Mouse (Mus musculus) ES-E14 (cell line): Measurements from ENCODE around the gene Lexm. TPM values are rescaled to one million over a fixed set of nuclear protein-coding genes. Genes with fewer than 3 reads are reported as not detected.

Experiments used
- DNase-seq: peaks from one replicate; pipeline ENCODE4 v3.0.0-alpha.2; 2013; ENCODE audit warnings: low read depth, low spot score
- H3K27ac ChIP-seq: 2 replicates; pipeline ENCODE4 v1.5.1; 2012; ENCODE audit warnings: low read depth, mild to moderate bottlenecking, low read length, moderate library complexity, mixed read lengths; ENCODE audit not compliant: poor library complexity, insufficient read depth, severe bottlenecking
- H3K36me3 ChIP-seq: 2 replicates; pipeline ENCODE4 v1.6.1; 2012; ENCODE audit warnings: mild to moderate bottlenecking, low read length, moderate library complexity, mixed read lengths; ENCODE audit not compliant: control insufficient read depth, poor library complexity, insufficient read depth, severe bottlenecking
- H3K4me1 ChIP-seq, 2 experiments: fragments of 150-350 bp in 1 of 2; sonication (generic) in 1 of 2; 2 replicates each; pipeline ENCODE4 v1.6.1; 2012; ENCODE audit warnings: low read length in 2 of 2, mild to moderate bottlenecking in 1 of 2, mixed read lengths in 1 of 2; ENCODE audit not compliant: control insufficient read depth in 2 of 2, insufficient read depth in 2 of 2, poor library complexity in 1 of 2
- H3K4me3 ChIP-seq, 2 experiments: fragments of 150-350 bp in 1 of 2; sonication (generic) in 1 of 2; 2 replicates each; pipeline ENCODE4 v1.5.1; 2012; ENCODE audit warnings: low read length in 2 of 2, low read depth in 1 of 2, mild to moderate bottlenecking in 1 of 2, mixed read lengths in 1 of 2; ENCODE audit not compliant: insufficient read depth in 1 of 2, poor library complexity in 1 of 2, severe bottlenecking in 1 of 2
- H3K9ac ChIP-seq: 2 replicates; pipeline ENCODE4 v1.6.1; 2012; ENCODE audit warnings: low read depth, mild to moderate bottlenecking, low read length, mixed read lengths; ENCODE audit not compliant: poor library complexity, insufficient read depth, severe bottlenecking
- H3K9me3 ChIP-seq: fragments of 150-350 bp; sonication (generic); 2 replicates; pipeline ENCODE4 v1.6.1; 2012; ENCODE audit warnings: low read depth, mild to moderate bottlenecking, low read length; ENCODE audit not compliant: control insufficient read depth, insufficient read depth
- CHD2 ChIP-seq: IDR thresholded peaks from 2 replicates; pipeline ENCODE4 v1.6.1; 2014; ENCODE audit warnings: mild to moderate bottlenecking, low read depth, low read length, inconsistent platforms
- HCFC1 ChIP-seq: IDR thresholded peaks from 2 replicates; pipeline ENCODE4 v1.6.1; 2012; ENCODE audit warnings: low read length, inconsistent platforms, borderline replicate concordance; ENCODE audit not compliant: insufficient read depth
- MAFK ChIP-seq: IDR thresholded peaks from 2 replicates; pipeline ENCODE4 v1.6.1; 2014; ENCODE audit warnings: mild to moderate bottlenecking, low read depth, low read length, inconsistent platforms; ENCODE audit not compliant: insufficient read depth
- ZC3H11A ChIP-seq: IDR thresholded peaks from 2 replicates; pipeline ENCODE4 v1.6.1; 2012; ENCODE audit warnings: low read depth, mild to moderate bottlenecking, inconsistent platforms, low read length, borderline replicate concordance
- ZNF384 ChIP-seq: IDR thresholded peaks from 2 replicates; pipeline ENCODE4 v1.6.1; 2012; ENCODE audit warnings: low read depth, low read length, inconsistent platforms
- in situ Hi-C, 2 experiments: fragments of 600-800 bp; cut with MboI; formaldehyde crosslinking; loops; one replicate each; pipeline ENCODE4 v1.15.1; 2025; ENCODE audit warnings: low sequenced_read_pairs in 2 of 2, inconsistent platforms in 1 of 2; ENCODE audit not compliant: unreplicated experiment in 2 of 2
- total RNA-seq: library from RNA; depleted of rRNA; stranded (reverse); fragments of 300-350 nt; gene quantifications from 2 replicates; pipeline ENCODE4 v1.2.3, GENCODE M21; 2012; rRNA removed

Lexm gene
- total RNA-seq, 1 experiment = 2.1 TPM

DNA sequence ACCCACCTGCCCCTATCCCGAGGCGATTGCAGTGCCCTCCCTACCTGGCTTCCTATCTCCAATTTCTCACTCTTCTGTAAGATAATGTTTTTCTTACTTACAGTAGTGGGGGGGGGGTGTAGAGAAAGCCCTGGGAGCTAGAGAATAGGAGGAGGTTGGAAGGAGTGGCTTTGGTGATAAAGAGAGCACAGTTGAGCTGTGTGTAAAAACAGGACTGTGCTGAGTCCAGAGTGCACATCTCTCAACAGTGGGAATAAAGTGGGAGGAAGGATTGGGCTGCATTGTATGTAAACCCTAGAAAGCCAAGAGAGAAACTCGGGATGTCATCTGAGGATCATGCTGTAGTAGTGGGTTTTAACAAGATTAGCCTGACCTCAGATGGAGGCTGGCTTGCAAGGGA lies 68.9 kb downstream of the Lexm start:
- in situ Hi-C loops = no loop called here
- H3K4me1 ChIP-seq = no peaks in the 10 kb centered on the region
- no peak overlapping the region for H3K27ac ChIP-seq
- no peaks in the 10 kb centered on the region for H3K36me3 ChIP-seq
- H3K4me3 ChIP-seq = no peak overlapping the region
- H3K9ac ChIP-seq = no peak overlapping the region
- TF ChIP-seq HCFC1 (no peak), ZNF384 (no peak), CHD2 (no peak), ZC3H11A (no peak), MAFK (no peak)
- H3K9me3 ChIP-seq = no peaks in the 10 kb centered on the region
- DNase-seq = no peak

DNA sequence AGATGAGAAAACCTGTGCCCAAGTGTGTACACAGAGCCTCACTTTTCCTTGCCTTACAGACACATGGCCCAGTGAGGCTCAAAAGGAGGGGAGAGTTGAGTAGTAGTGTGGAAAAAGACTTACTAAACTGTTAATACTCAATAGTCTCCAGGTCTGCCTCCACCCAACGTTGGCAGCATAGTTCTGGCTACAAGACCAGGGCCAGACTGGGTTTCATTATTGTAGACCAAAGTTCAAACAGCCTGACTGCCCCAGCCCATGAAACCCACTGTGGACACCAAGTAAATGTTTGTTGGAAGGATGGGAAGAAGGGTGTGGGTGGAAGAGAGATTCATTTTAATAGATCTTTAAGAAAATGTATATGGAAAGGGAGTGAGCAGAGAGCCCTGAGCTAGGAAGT lies 70.1 kb downstream of the Lexm start:
- Histone ChIP-seq H3K4me3 (no peak overlapping the region), H3K27ac (no peak overlapping the region), H3K9ac (no peak overlapping the region), H3K36me3 (no peaks in the 10 kb centered on the region), H3K9me3 (no peaks in the 10 kb centered on the region), H3K4me1 (no peaks in the 10 kb centered on the region)
- in situ Hi-C loops = no loop called here
- TF ChIP-seq HCFC1 (no peak), ZNF384 (no peak), MAFK (no peak), ZC3H11A (no peak), CHD2 (no peak)
- DNase-seq = no peak

DNA sequence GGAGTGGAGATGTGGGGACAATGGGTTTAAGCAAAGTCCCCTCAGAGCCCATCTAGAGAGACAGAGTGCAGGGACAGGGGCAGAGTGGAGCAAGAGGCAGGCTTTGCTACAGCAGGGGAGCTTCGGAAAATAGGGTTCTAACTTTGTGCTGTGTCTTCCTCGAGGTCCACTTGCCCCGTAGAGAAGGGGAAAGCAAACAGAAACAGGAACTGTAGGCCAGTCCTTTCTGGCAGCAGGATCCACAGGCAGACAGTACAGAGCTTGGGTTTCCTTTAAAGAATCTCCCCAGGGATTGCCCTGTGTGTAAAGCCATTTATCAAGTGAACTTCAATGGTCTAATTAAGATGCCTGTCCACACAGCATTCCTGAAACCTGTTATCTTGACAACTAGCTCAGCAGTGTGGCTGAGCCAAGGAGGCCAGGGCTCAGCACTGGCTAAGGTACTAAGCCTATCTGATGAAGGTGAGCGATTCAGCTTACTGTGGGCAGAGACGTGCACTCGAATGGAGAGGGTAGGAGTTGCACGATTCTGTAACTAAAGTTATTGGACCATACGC lies 71.1 kb downstream of the Lexm start:
- Histone ChIP-seq H3K9ac (no peak overlapping the region), H3K27ac (no peak overlapping the region), H3K36me3 (no peaks in the 10 kb centered on the region), H3K4me3 (no peak overlapping the region), H3K4me1 (no peaks in the 10 kb centered on the region), H3K9me3 (no peaks in the 10 kb centered on the region)
- DNase-seq = no peak
- TF ChIP-seq ZC3H11A (no peak), HCFC1 (no peak), MAFK (no peak), CHD2 (no peak), ZNF384 (no peak)
- in situ Hi-C loops = no loop called here

DNA sequence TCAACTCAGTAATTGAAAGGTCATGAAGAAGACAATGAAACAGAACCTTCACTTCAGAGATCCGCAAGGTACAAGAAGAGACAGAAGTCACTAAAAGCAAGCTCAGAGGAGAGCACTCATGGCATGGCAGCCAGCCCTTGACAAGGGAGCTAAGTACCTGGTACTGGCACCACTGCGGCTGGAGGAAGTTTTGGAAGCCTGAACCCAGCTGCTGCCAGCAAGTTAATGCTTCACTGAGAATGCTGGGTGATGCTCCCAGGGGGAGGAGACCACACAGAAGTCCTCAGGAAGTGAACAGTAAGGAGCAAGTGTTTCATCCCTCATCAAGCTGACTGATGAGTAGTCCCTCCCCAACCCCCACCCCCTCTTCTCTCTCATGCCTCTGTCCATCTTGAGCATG lies 74.8 kb downstream of the Lexm start:
- Histone ChIP-seq H3K4me3 (no peak overlapping the region), H3K4me1 (no peaks in the 10 kb centered on the region), H3K9me3 (no peaks in the 10 kb centered on the region), H3K9ac (no peak overlapping the region), H3K36me3 (no peaks in the 10 kb centered on the region), H3K27ac (no peak overlapping the region)
- in situ Hi-C loops = no loop called here
- no peak for TF ChIP-seq MAFK
- no peak for TF ChIP-seq HCFC1
- TF ChIP-seq ZNF384 = no peak
- TF ChIP-seq ZC3H11A = no peak
- no peak for TF ChIP-seq CHD2
- DNase-seq = no peak

DNA sequence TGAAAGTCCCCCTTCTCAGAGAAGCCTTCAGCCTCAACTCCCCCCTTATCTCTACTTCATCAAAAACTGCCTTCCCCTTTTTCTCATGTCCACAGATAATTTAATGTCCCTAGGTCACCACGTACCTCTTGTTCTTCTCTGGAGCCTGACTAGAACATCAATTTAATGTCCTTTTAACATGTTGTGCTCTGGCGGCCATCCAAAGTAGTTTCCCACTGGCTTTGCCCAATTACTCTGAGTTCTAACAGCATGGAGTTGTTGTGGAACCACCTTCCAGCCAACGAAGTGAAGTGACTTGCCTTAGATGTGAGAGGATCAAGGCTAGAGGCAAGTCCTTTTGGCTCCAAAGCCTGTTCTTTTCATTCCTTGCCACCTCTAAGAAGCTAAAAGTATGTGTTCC lies 75.5 kb downstream of the Lexm start:
- Histone ChIP-seq H3K4me1 (no peaks in the 10 kb centered on the region), H3K36me3 (no peaks in the 10 kb centered on the region), H3K27ac (no peak overlapping the region), H3K4me3 (no peak overlapping the region), H3K9me3 (no peaks in the 10 kb centered on the region), H3K9ac (no peak overlapping the region)
- TF ChIP-seq MAFK (no peak), HCFC1 (no peak), ZNF384 (no peak), CHD2 (no peak), ZC3H11A (no peak)
- in situ Hi-C loops = no loop called here
- DNase-seq = no peak

Other genes starting within 250 kb of the Lexm start
- 1.6 and 2.9 TPM in 2 replicates for gene Pcsk9, start 152.9 kb downstream of the Lexm start, total RNA-seq
- gene Bsnd, start 125.0 kb downstream of the Lexm start, total RNA-seq = 0.09 TPM in 1 of 2 replicates, not detected in the other
- 223 and 321 TPM in 2 replicates for gene Dhcr24, start 56.2 kb downstream of the Lexm start, total RNA-seq
- gene Ttc22, start 5.2 kb upstream of the Lexm start, total RNA-seq = 0.09 and 0.16 TPM in 2 replicates
- 12.1 and 14.7 TPM in 2 replicates for gene Pars2, start 33.8 kb upstream of the Lexm start, total RNA-seq
- gene Ttc4, start 61.7 kb upstream of the Lexm start, total RNA-seq = 47.1 and 48.8 TPM in 2 replicates
- gene Mroh7, start 113.7 kb upstream of the Lexm start, total RNA-seq = 0.45 and 0.63 TPM in 2 replicates
- gene Fam151a, start 116.6 kb upstream of the Lexm start, total RNA-seq = 1.4 and 2.2 TPM in 2 replicates
- 2.1 and 2.5 TPM in 2 replicates for gene Acot11, start 187.8 kb upstream of the Lexm start, total RNA-seq